Mouse (Mus musculus): Measurements from ENCODE around the gene Clec1a. TPM values are rescaled to one million over a fixed set of nuclear protein-coding genes. Genes with fewer than 3 reads are reported as not detected.
"Not testable (repeated sequence)": the region's sequence is repeated elsewhere in the genome, so short reads cannot be mapped to it uniquely, and the experiment has no call there.

The Clec1a gene
- 1.6 TPM in 2 replicates for polyA plus RNA-seq (2015; fragmentation: Nextera tagmentation; extraction: Ambion mirVana)

DNA sequence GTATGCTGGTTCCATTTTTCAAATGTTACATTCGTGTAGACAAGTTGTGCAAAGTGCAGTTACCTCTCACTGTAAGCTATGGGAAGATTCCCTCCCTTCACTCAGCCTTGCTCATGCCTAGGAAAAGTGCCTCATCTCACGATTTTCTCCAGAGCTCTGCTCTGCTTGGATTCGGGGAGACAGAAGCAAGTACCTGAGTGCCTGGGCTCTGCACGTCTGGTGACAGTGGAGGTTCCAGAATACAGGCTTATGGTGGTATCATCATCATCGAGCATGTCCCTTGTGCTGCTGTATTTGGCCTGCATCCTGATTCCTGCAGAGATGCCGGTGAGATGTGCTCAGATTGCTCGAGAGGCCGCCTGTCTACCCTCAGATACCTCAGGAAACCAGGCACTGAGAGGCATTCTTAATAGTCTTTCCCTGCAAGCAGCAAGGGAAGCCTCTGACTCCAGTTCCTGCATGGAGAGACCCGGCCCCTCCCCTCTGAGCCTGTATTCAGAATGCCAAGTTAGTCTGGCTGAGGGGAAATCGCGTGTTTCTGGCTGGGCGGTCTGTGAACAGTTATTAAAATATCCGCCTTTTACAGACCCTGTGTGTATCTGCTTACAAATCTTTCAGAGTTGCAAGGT lies at the start of gene Clec1a:
Gene Clec1a, minus strand, starts transcription at position 590 of the 629 bp plus-strand sequence.
- H3K27me3 ChIP-seq (replicated peaks), result no peaks in the 10 kb centered on the region
- H3K4me2 ChIP-seq, result no peak within 1 kb of the TSS
- H3K4me1 ChIP-seq, result no peaks in the 10 kb centered on the region
- peak within 1 kb of the TSS; percentile 17; the same call in 1 of the 2 replicates for H3K27ac ChIP-seq
- H3K9ac ChIP-seq, result no peak within 1 kb of the TSS
- H3K4me3 ChIP-seq, result no peak within 1 kb of the TSS
- no peaks in the 10 kb centered on the region for H3K9me3 ChIP-seq
- no peaks in the 10 kb centered on the region for H3K36me3 ChIP-seq (replicated peaks)
- ATAC-seq (replicated peaks), result peak; percentile 75
- 55% methylated on average over 13 of the region's 13 CpGs for WGBS

DNA sequence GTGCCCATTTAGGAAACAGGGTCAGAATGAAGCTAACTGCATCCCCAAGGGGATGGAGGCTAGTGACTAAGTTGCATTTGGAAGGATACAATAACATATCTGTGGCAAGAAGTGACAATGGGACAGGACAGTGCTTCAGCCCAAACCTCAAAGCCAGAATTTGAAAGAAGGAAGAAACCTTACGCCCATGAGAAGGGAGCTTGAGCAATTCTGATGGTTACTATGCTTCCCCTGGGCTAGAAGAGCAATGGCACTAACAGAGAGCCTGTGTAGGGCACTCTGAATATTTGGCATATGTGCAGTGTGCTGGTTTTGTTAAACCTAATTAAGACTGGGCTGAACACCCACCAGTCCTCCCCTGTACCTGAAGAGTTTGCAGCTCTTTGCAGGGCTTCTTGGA lies 47.7 kb upstream of the Clec1a start:
- H3K4me1 ChIP-seq, H3K4me3 ChIP-seq: not testable (repeated sequence)

DNA sequence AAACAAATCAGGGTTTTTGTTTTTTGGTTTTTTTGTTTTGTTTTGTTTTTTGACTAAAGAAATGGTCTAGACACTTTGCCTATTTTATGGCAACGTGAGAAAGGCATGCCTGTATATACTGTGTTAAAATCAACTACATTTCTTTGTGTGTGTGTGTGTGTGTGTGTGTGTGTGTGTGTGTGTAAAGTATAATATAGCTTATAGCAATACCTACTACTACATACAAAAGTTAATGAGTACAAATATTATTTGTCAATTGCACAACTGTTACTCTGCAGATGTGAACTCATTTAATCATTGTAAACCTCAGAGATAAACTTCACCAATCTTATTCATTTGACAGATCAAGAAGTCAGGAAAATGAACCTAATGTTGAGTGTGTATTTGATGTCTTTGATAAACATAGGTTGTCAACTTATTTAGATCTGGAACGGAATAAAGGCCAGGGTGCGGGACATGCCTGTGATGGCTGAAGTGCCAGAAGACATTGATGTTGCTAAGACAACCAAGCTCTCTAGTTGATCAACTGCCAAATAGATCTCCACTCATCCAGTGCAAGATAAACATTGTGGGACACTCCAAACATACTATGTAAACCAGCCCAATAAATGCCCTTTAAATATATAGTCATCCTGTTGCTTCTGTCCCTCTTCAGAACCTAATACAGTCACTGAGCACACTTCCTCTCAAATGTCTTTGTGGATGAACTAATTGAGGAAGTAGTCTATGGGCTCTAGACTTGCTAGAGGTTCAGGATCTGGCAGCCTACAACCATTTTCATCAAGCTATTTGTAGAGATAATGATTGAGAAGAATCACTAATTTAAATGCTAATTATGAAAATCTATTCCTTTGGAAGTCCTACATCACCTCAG lies 45.8 kb upstream of the Clec1a start:
- H3K27ac ChIP-seq, result no peak overlapping the region
- no peak overlapping the region for H3K9ac ChIP-seq
- WGBS, result 88% methylated on average over 3 of the region's 3 CpGs
- no peak overlapping the region for H3K4me2 ChIP-seq
- no peaks in the 10 kb centered on the region for H3K9me3 ChIP-seq
- no peaks in the 10 kb centered on the region for H3K36me3 ChIP-seq (replicated peaks)
- no peak overlapping the region for H3K4me3 ChIP-seq
- H3K27me3 ChIP-seq (replicated peaks), result no peaks in the 10 kb centered on the region
- ATAC-seq (replicated peaks), result no peak
- H3K4me1 ChIP-seq, result no peaks in the 10 kb centered on the region

More for the DNA sequence above, 47.7 kb upstream of the Clec1a start:
- not testable (repeated sequence) for H3K36me3 ChIP-seq (replicated peaks); H3K4me2 ChIP-seq; H3K27me3 ChIP-seq (replicated peaks); H3K27ac ChIP-seq; ATAC-seq (replicated peaks); H3K9ac ChIP-seq; H3K9me3 ChIP-seq
- 83% methylated on average over 1 of the region's 1 CpGs for WGBS

DNA sequence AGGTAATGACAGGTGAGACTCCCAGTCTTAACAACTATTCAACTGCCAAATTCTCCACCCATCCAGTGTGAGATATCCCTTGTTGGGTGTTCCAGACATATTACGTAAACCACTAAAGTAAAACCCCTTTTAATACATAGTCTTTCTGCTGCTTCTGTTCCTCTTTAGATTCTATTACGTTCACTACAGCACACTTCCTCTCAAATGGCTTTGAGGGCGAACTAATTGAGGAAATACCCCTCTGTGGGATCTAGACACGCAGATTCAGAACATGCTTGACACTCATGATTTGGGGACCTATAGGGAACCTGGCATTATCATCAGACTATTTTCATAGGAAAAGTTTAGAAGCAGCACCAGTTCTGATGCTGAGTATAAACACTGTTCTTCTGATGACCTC lies 43.1 kb upstream of the Clec1a start:
- Histone ChIP-seq H3K4me3 (no peak overlapping the region), H3K27ac (no peak overlapping the region), H3K4me1 (no peaks in the 10 kb centered on the region), H3K36me3 (replicated peaks) (no peaks in the 10 kb centered on the region), H3K9me3 (no peaks in the 10 kb centered on the region), H3K4me2 (no peak overlapping the region), H3K9ac (no peak overlapping the region), H3K27me3 (replicated peaks) (no peaks in the 10 kb centered on the region)
- no peak for ATAC-seq (replicated peaks)
- WGBS, result 88% methylated on average over 4 of the region's 4 CpGs

DNA sequence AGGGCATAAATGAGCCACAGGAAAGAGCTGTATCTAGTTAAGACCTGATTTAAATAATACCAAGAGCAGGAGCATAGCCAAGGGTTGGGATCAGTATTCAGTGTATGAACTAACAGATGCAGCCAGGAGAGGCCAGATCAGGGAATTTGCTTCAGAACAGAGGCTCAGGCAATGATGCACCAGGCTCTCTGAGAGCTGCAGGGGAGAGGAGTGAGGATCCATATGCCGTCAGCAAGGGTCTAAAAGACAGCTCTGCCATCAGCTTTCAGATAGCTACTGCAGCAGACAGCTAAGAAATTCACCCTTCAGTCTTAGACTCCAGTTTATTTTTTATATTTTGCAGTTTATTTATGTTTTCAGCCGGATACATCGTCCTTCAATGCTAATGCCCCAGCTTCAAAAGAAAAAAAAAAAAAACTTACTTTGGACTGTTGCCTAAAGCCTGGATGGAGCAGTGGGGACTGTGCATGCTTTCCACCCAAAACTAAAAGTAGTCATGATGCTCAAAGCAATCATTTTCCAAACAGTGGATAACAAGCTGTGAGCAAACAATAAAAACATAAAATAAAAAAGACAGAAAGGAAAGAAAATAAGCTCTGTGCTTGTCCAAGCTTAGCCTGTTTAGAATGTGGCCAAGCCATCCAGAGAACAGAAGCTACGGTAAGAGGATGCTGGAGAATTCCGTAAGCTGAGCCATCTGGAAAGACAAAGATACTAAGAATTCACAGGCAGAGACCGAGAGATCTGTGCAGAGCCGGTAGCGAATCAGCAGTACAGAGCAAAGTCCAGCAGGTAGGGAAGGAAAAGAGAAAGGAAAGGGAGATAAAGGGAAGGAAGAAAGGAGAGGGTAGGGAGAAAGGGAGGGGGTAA lies 28.5 kb upstream of the Clec1a start:
- H3K4me3 ChIP-seq, result no peak overlapping the region
- no peaks in the 10 kb centered on the region for H3K9me3 ChIP-seq
- H3K27me3 ChIP-seq (replicated peaks), result no peaks in the 10 kb centered on the region
- peaks cover 6% of the 10 kb centered on the region for H3K4me1 ChIP-seq
- ATAC-seq (replicated peaks), result peak; percentile 94
- H3K27ac ChIP-seq, result peak overlapping the region; percentile 76
- H3K9ac ChIP-seq, result no peak overlapping the region
- 39% methylated on average over 8 of the region's 8 CpGs for WGBS
- H3K36me3 ChIP-seq (replicated peaks), result no peaks in the 10 kb centered on the region
- H3K4me2 ChIP-seq, result peak overlapping the region; percentile 8; the same call in 1 of the 2 replicates

DNA sequence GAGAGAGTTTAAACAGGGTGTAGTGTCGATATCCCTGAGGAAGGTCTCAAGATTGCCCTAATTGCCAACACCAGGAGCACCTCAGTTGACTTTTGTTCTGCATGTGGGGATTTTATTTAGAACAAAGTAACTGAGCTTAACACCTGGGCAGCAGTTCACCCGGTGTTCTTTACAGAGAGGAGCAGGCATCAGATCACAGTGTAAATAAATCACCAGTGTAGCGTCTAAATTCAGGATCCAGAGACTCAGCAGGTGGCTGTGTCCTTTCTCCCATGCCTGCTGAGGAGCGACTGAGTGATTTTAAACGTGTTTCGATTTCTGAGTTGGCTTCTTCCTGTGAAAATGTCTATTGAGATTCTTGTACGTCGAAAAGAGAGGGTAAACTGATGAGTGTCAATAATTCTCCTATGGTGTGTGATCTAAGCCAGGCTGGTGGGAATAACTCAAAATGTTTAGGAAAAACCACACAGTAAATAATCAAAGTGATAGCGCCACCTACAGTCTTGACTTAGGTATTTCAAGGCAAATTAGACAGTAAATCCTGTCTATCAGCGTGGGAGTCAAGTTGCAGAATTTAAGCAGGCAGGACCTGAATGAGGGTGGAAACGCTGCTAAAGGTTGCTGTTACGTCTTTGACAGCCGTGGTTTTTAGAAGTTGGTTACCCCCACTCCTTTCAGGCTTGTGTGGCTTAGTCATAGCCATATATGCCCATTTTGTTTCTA lies 24.8 kb upstream of the Clec1a start:
- H3K36me3 ChIP-seq (replicated peaks), result no peaks in the 10 kb centered on the region
- no peak for ATAC-seq (replicated peaks)
- no peaks in the 10 kb centered on the region for H3K27me3 ChIP-seq (replicated peaks)
- H3K27ac ChIP-seq, result no peak overlapping the region
- no peak overlapping the region for H3K9ac ChIP-seq
- no peak overlapping the region for H3K4me2 ChIP-seq
- no peaks in the 10 kb centered on the region for H3K9me3 ChIP-seq
- H3K4me1 ChIP-seq, result peaks cover 6% of the 10 kb centered on the region
- H3K4me3 ChIP-seq, result no peak overlapping the region
- WGBS, result 36% methylated on average over 13 of the region's 13 CpGs

DNA sequence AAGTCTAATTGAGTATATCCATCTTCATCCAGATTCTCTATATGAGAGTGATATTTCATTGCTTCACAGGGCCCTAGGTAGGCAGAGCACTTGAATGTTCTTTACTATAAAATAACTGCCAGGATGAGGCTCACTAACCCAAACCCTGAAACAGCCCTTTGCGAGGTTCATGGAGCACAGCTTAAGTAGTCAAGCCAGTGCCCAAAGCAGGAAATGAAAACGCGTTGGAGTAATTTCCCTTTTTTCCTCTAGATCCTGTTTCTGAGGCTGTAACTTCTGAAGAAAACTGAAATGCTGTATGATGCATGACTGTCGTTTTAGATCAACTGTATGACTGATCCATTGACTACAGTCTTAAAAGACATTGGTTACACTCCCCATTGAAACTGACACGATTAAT lies 20.8 kb upstream of the Clec1a start:
- Histone ChIP-seq H3K4me1 (no peaks in the 10 kb centered on the region), H3K27ac (no peak overlapping the region), H3K4me2 (no peak overlapping the region), H3K36me3 (replicated peaks) (no peaks in the 10 kb centered on the region), H3K27me3 (replicated peaks) (no peaks in the 10 kb centered on the region), H3K9me3 (no peaks in the 10 kb centered on the region), H3K4me3 (no peak overlapping the region), H3K9ac (no peak overlapping the region)
- 88% methylated on average over 5 of the region's 5 CpGs for WGBS
- no peak for ATAC-seq (replicated peaks)

DNA sequence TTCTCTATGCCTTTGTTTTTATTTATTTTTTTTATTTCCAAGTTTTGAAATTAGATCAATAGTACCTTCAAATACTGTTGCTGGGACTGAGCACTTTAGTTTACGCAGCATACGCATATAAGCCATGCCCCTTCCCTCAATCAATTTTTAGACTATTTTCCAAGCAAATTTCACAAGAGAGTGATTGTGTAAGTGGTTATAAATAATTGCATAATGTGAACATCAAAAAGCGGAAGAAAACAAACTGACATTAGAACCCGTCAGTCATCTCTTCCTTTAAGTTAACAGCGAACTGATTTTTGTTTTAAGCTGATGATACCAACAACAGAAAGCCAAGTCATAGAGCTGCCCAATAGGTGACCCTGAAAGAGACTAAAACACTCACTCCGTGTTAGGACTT lies 19.6 kb upstream of the Clec1a start:
- H3K4me2 ChIP-seq, result no peak overlapping the region
- H3K36me3 ChIP-seq (replicated peaks), result no peaks in the 10 kb centered on the region
- H3K27me3 ChIP-seq (replicated peaks), result no peaks in the 10 kb centered on the region
- no peak overlapping the region for H3K9ac ChIP-seq
- H3K4me1 ChIP-seq, result no peaks in the 10 kb centered on the region
- no peak overlapping the region for H3K27ac ChIP-seq
- no peak overlapping the region for H3K4me3 ChIP-seq
- WGBS, result 95% methylated on average over 6 of the region's 6 CpGs
- ATAC-seq (replicated peaks), result no peak
- H3K9me3 ChIP-seq, result no peaks in the 10 kb centered on the region

DNA sequence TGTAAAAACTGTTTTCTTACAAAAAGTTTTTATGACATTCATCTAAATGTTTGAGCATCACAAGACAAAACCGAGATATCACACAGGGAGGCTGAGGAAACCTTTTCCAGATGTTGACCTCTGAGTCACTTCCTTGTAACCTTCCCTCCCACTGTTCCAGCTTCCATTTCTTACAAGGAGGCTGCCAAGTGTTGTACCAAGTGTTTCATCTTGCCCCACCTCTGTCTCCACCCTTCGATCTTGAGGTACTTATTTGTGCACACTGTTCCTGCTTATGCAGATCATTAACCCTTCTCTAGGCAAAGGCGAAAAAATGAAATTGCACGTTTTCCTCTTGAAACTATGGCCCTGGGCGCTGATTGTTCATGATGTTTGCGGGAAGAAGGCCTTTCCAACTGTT lies 2.1 kb downstream of the Clec1a start:
- Histone ChIP-seq H3K27me3 (replicated peaks) (no peaks in the 10 kb centered on the region), H3K4me1 (no peaks in the 10 kb centered on the region), H3K9ac (no peak overlapping the region), H3K27ac (no peak overlapping the region), H3K4me3 (no peak overlapping the region), H3K9me3 (no peaks in the 10 kb centered on the region), H3K4me2 (no peak overlapping the region), H3K36me3 (replicated peaks) (no peaks in the 10 kb centered on the region)
- WGBS, result 77% methylated on average over 6 of the region's 6 CpGs
- no peak for ATAC-seq (replicated peaks)

DNA sequence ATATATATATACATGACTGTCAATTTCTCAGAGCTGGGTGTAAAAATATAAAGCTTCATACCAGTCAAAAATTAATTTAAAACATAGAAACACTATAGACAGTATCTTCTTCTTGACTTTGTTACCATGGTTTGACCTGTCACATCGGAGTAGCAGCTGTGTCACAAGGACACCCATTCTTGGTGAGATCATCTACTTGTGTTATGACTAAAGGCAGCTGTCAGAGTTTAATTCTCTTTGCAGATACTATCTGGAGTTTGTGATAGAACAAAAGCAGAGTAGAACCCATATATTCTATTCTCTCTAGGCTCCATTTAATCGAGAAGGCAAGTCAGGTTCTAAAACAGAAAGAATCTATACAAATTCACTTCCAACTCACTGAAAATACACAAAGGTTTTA lies 13.8 kb downstream of the Clec1a start:
- ATAC-seq (replicated peaks), result no peak
- Histone ChIP-seq H3K4me3 (no peak overlapping the region), H3K36me3 (replicated peaks) (no peaks in the 10 kb centered on the region), H3K4me1 (no peaks in the 10 kb centered on the region), H3K27me3 (replicated peaks) (no peaks in the 10 kb centered on the region), H3K9ac (no peak overlapping the region), H3K9me3 (no peaks in the 10 kb centered on the region), H3K4me2 (no peak overlapping the region), H3K27ac (no peak overlapping the region)
- WGBS, result 87% methylated on average over 2 of the region's 2 CpGs

DNA sequence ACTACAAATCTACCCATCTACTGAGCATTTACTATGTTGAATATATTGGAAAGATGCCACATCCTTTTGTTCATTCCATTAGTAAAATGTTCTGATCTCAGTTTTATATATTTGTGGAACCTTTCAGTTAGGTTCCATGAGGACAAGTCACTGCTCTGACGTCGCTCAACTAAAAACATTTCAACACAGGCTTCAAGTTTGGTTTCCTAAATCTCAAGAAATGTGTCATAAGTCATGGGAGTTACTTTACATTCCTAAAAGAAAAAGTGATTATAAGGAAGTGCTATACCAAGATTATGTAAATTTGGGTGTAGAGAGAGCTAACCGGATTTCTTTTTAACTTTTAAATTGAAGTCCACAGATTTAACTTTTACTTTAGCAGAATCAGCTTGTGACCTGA lies 15.8 kb downstream of the Clec1a start:
- no peak for ATAC-seq (replicated peaks)
- 92% methylated on average over 3 of the region's 3 CpGs for WGBS

DNA sequence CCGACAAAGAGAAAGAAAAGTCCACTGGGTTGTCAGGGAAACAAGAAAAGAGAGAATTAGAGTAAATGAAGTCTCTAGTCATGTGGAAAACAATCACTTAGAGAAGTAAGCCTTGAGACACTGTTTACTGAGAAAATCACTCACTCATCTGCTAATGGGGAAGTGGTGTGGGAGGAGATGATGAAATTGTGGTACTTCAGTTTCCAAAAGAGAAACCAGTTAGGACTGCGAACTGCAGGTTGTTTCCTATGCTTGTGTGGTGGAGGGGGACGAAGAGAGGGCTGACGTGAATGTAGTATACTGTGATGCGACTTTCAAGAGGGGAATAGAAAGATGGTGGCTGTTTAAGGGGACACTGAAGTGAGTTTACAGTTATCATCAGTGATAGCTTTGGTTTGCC lies 17.6 kb downstream of the Clec1a start:
- H3K4me1 ChIP-seq, result no peaks in the 10 kb centered on the region
- WGBS, result 66% methylated on average over 5 of the region's 5 CpGs
- no peaks in the 10 kb centered on the region for H3K27me3 ChIP-seq (replicated peaks)
- no peaks in the 10 kb centered on the region for H3K9me3 ChIP-seq
- no peak for ATAC-seq (replicated peaks)
- no peaks in the 10 kb centered on the region for H3K36me3 ChIP-seq (replicated peaks)
- H3K27ac ChIP-seq, result no peak overlapping the region
- no peak overlapping the region for H3K4me2 ChIP-seq
- H3K4me3 ChIP-seq, result no peak overlapping the region
- H3K9ac ChIP-seq, result no peak overlapping the region

More for the DNA sequence above, 15.8 kb downstream of the Clec1a start:
- H3K4me1 ChIP-seq, result no peaks in the 10 kb centered on the region
- H3K36me3 ChIP-seq (replicated peaks), result no peaks in the 10 kb centered on the region
- no peak overlapping the region for H3K4me3 ChIP-seq
- no peaks in the 10 kb centered on the region for H3K9me3 ChIP-seq
- no peak overlapping the region for H3K4me2 ChIP-seq
- no peak overlapping the region for H3K9ac ChIP-seq
- H3K27ac ChIP-seq, result no peak overlapping the region
- no peaks in the 10 kb centered on the region for H3K27me3 ChIP-seq (replicated peaks)
